Mouse (Mus musculus): Measurements from ENCODE around the gene Recql5. TPM values are rescaled to one million over a fixed set of nuclear protein-coding genes. Genes with fewer than 3 reads are reported as not detected.

The Recql5 gene
- 21.3 and 24.3 TPM in 2 replicates for polyA plus RNA-seq (2015; fragmentation: Nextera tagmentation; extraction: Ambion mirVana)

- no peaks in the 10 kb centered on the region for H3K27me3 ChIP-seq
- peaks cover 23% of the 10 kb centered on the region for H3K4me1 ChIP-seq
- no peaks in the 10 kb centered on the region for H3K9me3 ChIP-seq (replicated peaks)
- peak; percentile 99 for ATAC-seq (replicated peaks; ENCODE audit: low FRiP score)
- peak within 1 kb of the TSS; percentile 96 for H3K4me3 ChIP-seq (replicated peaks)
- peak within 1 kb of the TSS; percentile 81 for H3K9ac ChIP-seq
- 1% methylated on average over 28 of the region's 28 CpGs for WGBS
- peak within 1 kb of the TSS; percentile 59; the same call in 1 of the 2 replicates for H3K27ac ChIP-seq
- peak within 1 kb of the TSS; percentile 88 for H3K4me2 ChIP-seq
- H3K36me3 ChIP-seq: peaks cover 33% of the 10 kb centered on the region
Measured at GRCm38 (mm10) chr11:115933108-115933746, at the start of gene Recql5, which contains the start of gene Sap30bp. TSS of gene Recql5 (minus strand) at chr11:115933477. TSS of gene Sap30bp (plus strand) at chr11:115933282.

DNA sequence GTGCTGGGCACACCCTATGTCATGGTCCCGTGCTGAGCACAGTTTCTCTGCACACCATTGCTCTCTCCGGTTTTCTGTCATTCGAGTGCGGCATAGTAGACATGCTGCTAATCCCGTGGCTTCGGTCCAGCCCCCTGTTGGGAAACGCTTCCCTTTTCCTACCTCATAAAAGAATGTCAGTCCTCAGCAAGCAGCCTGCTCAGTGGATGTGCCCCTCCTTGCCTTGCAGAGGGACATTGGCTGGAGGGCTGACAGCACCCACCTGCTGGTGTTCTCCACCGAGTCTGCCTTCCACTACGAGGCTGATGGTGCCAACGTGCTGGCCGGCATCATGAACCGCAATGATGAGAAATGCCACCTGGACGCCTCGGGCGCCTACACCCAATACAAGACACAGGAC lies 49.2 kb upstream of the Recql5 start:
- H3K27me3 ChIP-seq: peaks cover 10% of the 10 kb centered on the region; the same call in 1 of the 2 replicates
- WGBS: 87% methylated on average over 15 of the region's 15 CpGs
- H3K36me3 ChIP-seq: no peaks in the 10 kb centered on the region
- H3K4me2 ChIP-seq: no peak overlapping the region
- H3K4me1 ChIP-seq: no peaks in the 10 kb centered on the region
- H3K4me3 ChIP-seq (replicated peaks): no peak overlapping the region
- no peaks in the 10 kb centered on the region for H3K9me3 ChIP-seq (replicated peaks)
- no peak overlapping the region for H3K9ac ChIP-seq
- ATAC-seq (replicated peaks; ENCODE audit: low FRiP score): no peak
- H3K27ac ChIP-seq: no peak overlapping the region

DNA sequence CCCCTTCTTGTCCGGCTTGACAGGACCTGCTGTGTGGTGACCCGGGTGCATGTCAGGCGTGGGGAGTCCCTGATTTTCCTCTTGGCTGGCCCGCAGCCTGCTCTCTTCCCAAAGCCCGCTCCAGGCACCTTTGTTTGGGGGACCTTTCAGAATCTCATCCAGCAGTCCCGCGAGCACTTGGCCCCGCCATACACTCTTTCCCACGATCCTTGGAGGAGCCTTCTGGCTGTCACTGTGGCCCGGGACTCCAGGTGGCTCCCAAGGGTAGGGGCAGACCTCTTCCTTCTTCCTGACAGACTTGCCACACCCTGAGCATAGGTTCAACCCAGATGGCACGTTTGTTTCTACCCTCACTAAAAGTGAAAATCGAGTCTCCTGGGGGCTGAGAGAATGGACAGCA lies 42.3 kb upstream of the Recql5 start:
- ATAC-seq (replicated peaks; ENCODE audit: low FRiP score): no peak
- Histone ChIP-seq H3K4me2 (peak overlapping the region; percentile 79), H3K27me3 (peaks cover 49% of the 10 kb centered on the region), H3K4me3 (replicated peaks) (peak overlapping the region; percentile 50), H3K4me1 (peaks cover 22% of the 10 kb centered on the region), H3K9me3 (replicated peaks) (no peaks in the 10 kb centered on the region), H3K36me3 (no peaks in the 10 kb centered on the region), H3K27ac (no peak overlapping the region), H3K9ac (no peak overlapping the region)
- 33% methylated on average over 12 of the region's 12 CpGs for WGBS

GRCm38 (mm10) chr11:115975083-115975420 lies 41.8 kb upstream of the Recql5 start:
- no peaks in the 10 kb centered on the region for H3K9me3 ChIP-seq (replicated peaks)
- peaks cover 49% of the 10 kb centered on the region for H3K27me3 ChIP-seq
- ATAC-seq (replicated peaks; ENCODE audit: low FRiP score): no peak
- 4% methylated on average over 18 of the region's 18 CpGs for WGBS
- H3K36me3 ChIP-seq: no peaks in the 10 kb centered on the region
- peaks cover 27% of the 10 kb centered on the region for H3K4me1 ChIP-seq
- H3K9ac ChIP-seq: peak overlapping the region; percentile 46
- no peak overlapping the region for H3K27ac ChIP-seq
- H3K4me3 ChIP-seq (replicated peaks): peak overlapping the region; percentile 50
- peak overlapping the region; percentile 79 for H3K4me2 ChIP-seq

DNA sequence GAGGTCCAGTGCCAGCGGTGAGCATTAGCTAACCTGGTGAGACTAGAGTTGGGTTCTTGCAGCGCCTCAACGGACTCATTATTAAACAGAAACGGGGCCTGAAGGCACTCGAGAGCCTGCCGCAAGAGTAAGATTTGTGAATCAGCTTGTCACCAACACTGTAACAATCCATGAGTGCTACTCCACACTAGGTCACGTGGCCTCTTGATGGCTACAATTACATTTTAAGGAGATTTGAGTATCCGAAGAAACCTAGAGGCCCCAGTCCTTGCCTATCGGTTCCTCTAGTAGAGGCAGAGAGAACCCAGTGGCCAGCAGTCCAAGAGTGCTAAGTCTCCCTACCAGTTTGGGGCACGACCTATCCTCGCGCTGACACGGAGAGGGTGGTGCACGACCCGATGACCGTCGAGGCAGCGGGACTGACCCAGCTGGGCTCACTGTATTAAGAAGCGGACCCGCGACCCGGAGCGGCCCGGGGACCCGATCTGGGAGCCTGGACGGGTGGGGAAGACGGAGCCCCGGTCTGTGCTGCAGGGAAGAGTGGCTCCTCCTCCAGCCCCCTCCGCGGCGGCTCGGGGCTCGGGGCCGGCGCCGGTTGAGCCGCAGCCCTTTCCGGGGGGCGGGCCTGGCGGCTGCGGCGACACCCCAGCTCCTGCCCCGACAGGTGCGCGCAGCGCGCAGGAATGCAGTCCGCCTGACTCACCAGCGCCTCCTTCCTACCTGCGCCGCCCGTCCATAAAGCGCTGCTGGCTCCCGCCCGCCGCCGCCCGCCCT lies 41.2 kb upstream of the Recql5 start, which contains the start of gene Itgb4:
Gene Itgb4, plus strand, starts transcription at position 401 of the 774 bp plus-strand sequence.
- peak within 1 kb of the TSS; percentile 79 for H3K4me2 ChIP-seq
- peak; percentile 59 for ATAC-seq (replicated peaks; ENCODE audit: low FRiP score)
- WGBS: 8% methylated on average over 58 of the region's 58 CpGs
- H3K36me3 ChIP-seq: no peaks in the 10 kb centered on the region
- H3K4me3 ChIP-seq (replicated peaks): peak within 1 kb of the TSS; percentile 50
- H3K4me1 ChIP-seq: peaks cover 32% of the 10 kb centered on the region
- H3K9me3 ChIP-seq (replicated peaks): no peaks in the 10 kb centered on the region
- peaks cover 49% of the 10 kb centered on the region for H3K27me3 ChIP-seq
- no peak within 1 kb of the TSS for H3K27ac ChIP-seq
- H3K9ac ChIP-seq: peak within 1 kb of the TSS; percentile 46

- Histone ChIP-seq H3K9me3 (replicated peaks) (no peaks in the 10 kb centered on the region), H3K27ac (0 out of 2 replicates have a peak overlapping the region, but pooled peaks have one; percentile 85), H3K4me3 (replicated peaks) (no peak overlapping the region), H3K4me2 (no peak overlapping the region), H3K36me3 (peaks cover 14% of the 10 kb centered on the region), H3K27me3 (peaks cover 24% of the 10 kb centered on the region), H3K4me1 (peaks cover 40% of the 10 kb centered on the region), H3K9ac (no peak overlapping the region)
- ATAC-seq (replicated peaks; ENCODE audit: low FRiP score): 0 out of 2 replicates have a peak, but pooled peaks have one; percentile 31
- 61% methylated on average over 6 of the region's 6 CpGs for WGBS
Measured at GRCm38 (mm10) chr11:115971016-115971415, 37.7 kb upstream of the Recql5 start.

GRCm38 (mm10) chr11:115970006-115970673 lies 36.9 kb upstream of the Recql5 start:
- ATAC-seq (replicated peaks; ENCODE audit: low FRiP score): peak; percentile 34; the same call in 1 of the 2 replicates
- Histone ChIP-seq H3K36me3 (peaks cover 23% of the 10 kb centered on the region), H3K4me3 (replicated peaks) (no peak overlapping the region), H3K9me3 (replicated peaks) (no peaks in the 10 kb centered on the region), H3K27me3 (peaks cover 16% of the 10 kb centered on the region), H3K27ac (peak overlapping the region; percentile 85), H3K4me2 (peak overlapping the region; percentile 26), H3K4me1 (peaks cover 38% of the 10 kb centered on the region), H3K9ac (no peak overlapping the region)
- WGBS: 33% methylated on average over 15 of the region's 15 CpGs

GRCm38 (mm10) chr11:115968731-115969405 lies 35.6 kb upstream of the Recql5 start:
- WGBS: 62% methylated on average over 5 of the region's 5 CpGs

DNA sequence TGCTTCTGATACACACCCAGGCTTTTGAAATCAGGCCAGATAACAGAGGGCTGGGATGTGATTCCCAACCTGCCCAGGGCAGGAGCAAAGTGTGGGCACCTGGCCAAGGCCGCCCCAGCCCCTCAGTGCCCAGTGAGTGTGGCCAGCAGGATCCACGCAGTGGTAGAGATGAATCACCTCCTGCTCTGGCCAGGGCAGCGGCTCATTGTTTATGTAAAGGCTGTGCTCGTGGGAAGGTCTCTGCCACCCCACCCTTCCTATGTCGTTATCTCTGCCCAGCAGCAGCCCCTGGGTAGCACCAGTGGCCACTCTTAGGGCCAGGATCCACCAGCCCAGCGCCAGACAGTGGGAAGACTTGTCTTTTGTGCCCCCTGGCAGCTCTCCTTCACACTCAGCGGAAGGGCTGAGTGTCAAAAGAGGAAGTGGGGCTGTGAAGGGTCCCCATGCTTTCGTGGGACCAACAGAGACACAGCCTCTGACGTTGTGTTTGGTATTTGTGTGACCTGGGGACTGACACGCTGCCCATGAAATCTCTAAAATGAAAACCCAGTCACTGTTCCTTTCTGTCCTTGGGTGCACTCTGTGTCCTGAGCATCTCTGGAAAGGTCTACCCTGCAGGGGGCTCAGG lies 31.8 kb upstream of the Recql5 start:
- peaks cover 73% of the 10 kb centered on the region for H3K36me3 ChIP-seq
- no peak overlapping the region for H3K9ac ChIP-seq
- no peaks in the 10 kb centered on the region for H3K27me3 ChIP-seq
- H3K4me1 ChIP-seq: peaks cover 14% of the 10 kb centered on the region
- H3K27ac ChIP-seq: no peak overlapping the region
- 84% methylated on average over 10 of the region's 10 CpGs for WGBS
- no peak overlapping the region for H3K4me2 ChIP-seq
- H3K4me3 ChIP-seq (replicated peaks): no peak overlapping the region
- no peaks in the 10 kb centered on the region for H3K9me3 ChIP-seq (replicated peaks)
- ATAC-seq (replicated peaks; ENCODE audit: low FRiP score): no peak

More at GRCm38 (mm10) chr11:115968731-115969405, 35.6 kb upstream of the Recql5 start:
- H3K4me3 ChIP-seq (replicated peaks): no peak overlapping the region
- peak overlapping the region; percentile 32; the same call in 1 of the 2 replicates for H3K27ac ChIP-seq
- no peak overlapping the region for H3K4me2 ChIP-seq
- no peak overlapping the region for H3K9ac ChIP-seq
- peaks cover 35% of the 10 kb centered on the region for H3K36me3 ChIP-seq
- H3K9me3 ChIP-seq (replicated peaks): no peaks in the 10 kb centered on the region
- H3K4me1 ChIP-seq: peaks cover 26% of the 10 kb centered on the region
- peaks cover 3% of the 10 kb centered on the region for H3K27me3 ChIP-seq
- ATAC-seq (replicated peaks; ENCODE audit: low FRiP score): no peak

- H3K4me2 ChIP-seq: no peak overlapping the region
- no peaks in the 10 kb centered on the region for H3K9me3 ChIP-seq (replicated peaks)
- H3K9ac ChIP-seq: no peak overlapping the region
- H3K4me3 ChIP-seq (replicated peaks): no peak overlapping the region
- no peaks in the 10 kb centered on the region for H3K27me3 ChIP-seq
- H3K4me1 ChIP-seq: no peaks in the 10 kb centered on the region
- H3K36me3 ChIP-seq: peaks cover 90% of the 10 kb centered on the region
- no peak for ATAC-seq (replicated peaks; ENCODE audit: low FRiP score)
- no peak overlapping the region for H3K27ac ChIP-seq
- 91% methylated on average over 9 of the region's 9 CpGs for WGBS
Measured at GRCm38 (mm10) chr11:115962651-115963412, 29.6 kb upstream of the Recql5 start.
